Mouse (Mus musculus) bone marrow, adult 2 months (tissue): ENCODE results near the gene Gramd1b.

Experiments used
- CTCF ChIP-seq: fragments of 200-500 bp; IDR thresholded peaks from 2 replicates; pipeline ENCODE4 v1.5.1; 2011; ENCODE audit warnings: low read length, control low read depth; ENCODE audit not compliant: control insufficient read depth, insufficient read depth
- POLR2A ChIP-seq: fragments of 200-500 bp; IDR thresholded peaks from 2 replicates; pipeline ENCODE4 v1.6.1; 2011; ENCODE audit warnings: low read depth, mild to moderate bottlenecking, control low read depth, low read length, borderline replicate concordance; ENCODE audit not compliant: control insufficient read depth

DNA sequence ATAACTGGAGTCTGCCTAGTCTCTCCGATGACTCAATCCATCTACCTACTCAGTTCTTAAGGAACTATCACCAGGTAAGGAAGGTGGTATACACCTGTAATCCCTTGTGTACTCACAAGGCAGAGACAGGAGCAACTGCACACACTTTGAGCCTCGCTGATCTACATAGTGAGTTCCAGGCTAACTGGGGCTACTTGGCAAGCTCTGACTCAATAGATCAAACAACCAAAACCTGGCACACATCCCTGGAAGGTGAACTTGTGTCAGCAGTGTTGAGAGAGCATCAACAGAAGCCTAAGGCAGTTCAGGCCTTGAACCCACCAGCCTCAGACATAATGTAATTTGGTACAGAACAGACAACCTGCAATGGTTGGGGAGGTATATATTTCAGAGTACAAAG lies 135.0 kb downstream of the Gramd1b start:
- no peak for TF ChIP-seq CTCF
- TF ChIP-seq POLR2A: no peak
